Mouse (Mus musculus) CH12.LX (cell line): Measurements from ENCODE around the gene Gipc2. TPM values are rescaled to one million over a fixed set of nuclear protein-coding genes. Genes with fewer than 3 reads are reported as not detected.

ENCODE experiments used
- DNase-seq: peaks from one replicate; pipeline ENCODE4 v3.0.0-alpha.2; 2013; ENCODE audit errors: extremely low read depth
- H3K27ac ChIP-seq: 2 replicates; pipeline ENCODE4 v1.5.1; 2012; ENCODE audit warnings: low read depth, mild to moderate bottlenecking, control low read depth, moderate library complexity; ENCODE audit not compliant: insufficient read depth
- H3K27me3 ChIP-seq: replicated peaks from 2 replicates; pipeline ENCODE3; 2012; ENCODE audit warnings: inconsistent platforms
- H3K36me3 ChIP-seq, 2 experiments: replicated peaks in 1 of 2; 2 replicates each; pipeline versions ENCODE3 to v1.6.1; 2012; ENCODE audit warnings: inconsistent platforms in 1 of 2, low read length in 1 of 2, mild to moderate bottlenecking in 1 of 2, mixed read lengths in 1 of 2, moderate library complexity in 1 of 2; ENCODE audit not compliant: control insufficient read depth in 1 of 2, insufficient read depth in 1 of 2
- H3K4me1 ChIP-seq, 2 experiments: 2 replicates each; pipeline ENCODE4 v1.6.1; 2012; ENCODE audit warnings: inconsistent platforms in 1 of 2, moderate library complexity in 1 of 2; ENCODE audit not compliant: insufficient read depth in 2 of 2, control insufficient read depth in 1 of 2
- H3K4me2 ChIP-seq: 2 replicates; pipeline ENCODE4 v1.6.1; 2012; ENCODE audit warnings: low read depth, mild to moderate bottlenecking, control low read depth; ENCODE audit not compliant: poor library complexity, insufficient read depth, severe bottlenecking
- H3K4me3 ChIP-seq, 3 experiments: fragments of 150-350 bp in 1 of 3; sonication (generic) in 1 of 3; replicated peaks in 1 of 3; 2 replicates each; pipeline versions ENCODE3 to v1.5.1; 2011 to 2012; ENCODE audit warnings: low read depth in 2 of 3, low read length in 2 of 3, mild to moderate bottlenecking in 2 of 3, moderate library complexity in 2 of 3, control low read depth in 1 of 3, improper control_type of control experiment in 1 of 3, inconsistent platforms in 1 of 3, mixed read lengths in 1 of 3; ENCODE audit not compliant: poor library complexity in 1 of 3
- H3K79me2 ChIP-seq: replicated peaks from 2 replicates; pipeline ENCODE4 v1.6.1; 2012; ENCODE audit warnings: mild to moderate bottlenecking, moderate library complexity; ENCODE audit not compliant: control insufficient read depth, poor library complexity, insufficient read depth, severe bottlenecking; ENCODE audit errors: extremely low read depth
- H3K9ac ChIP-seq: 2 replicates; pipeline ENCODE4 v1.6.1; 2012; ENCODE audit warnings: low read depth, mild to moderate bottlenecking, control low read depth, moderate library complexity; ENCODE audit not compliant: insufficient read depth
- H3K9me3 ChIP-seq: replicated peaks from 2 replicates; pipeline ENCODE3; 2012; ENCODE audit warnings: low read length, inconsistent platforms, mixed read lengths
- BHLHE40 ChIP-seq: IDR thresholded peaks from 2 replicates; pipeline ENCODE4 v1.6.1; 2011; ENCODE audit warnings: mild to moderate bottlenecking, low read depth, low read length, improper control_type of control experiment
- CHD1 ChIP-seq: IDR thresholded peaks from 2 replicates; pipeline ENCODE4 v1.6.1; 2012; ENCODE audit warnings: low read depth, low read length, improper control_type of control experiment, inconsistent platforms
- CHD2 ChIP-seq: IDR thresholded peaks from 2 replicates; pipeline ENCODE4 v1.6.1; 2011; ENCODE audit warnings: low read length, improper control_type of control experiment
- CTCF ChIP-seq, 2 experiments: IDR thresholded peaks in 1 of 2; conservative IDR thresholded peaks in 1 of 2; 2 replicates each; pipeline ENCODE4 v1.5.1; 2011 to 2012; ENCODE audit warnings: low read depth in 2 of 2, low read length in 2 of 2, improper control_type of control experiment in 1 of 2, inconsistent platforms in 1 of 2, mild to moderate bottlenecking in 1 of 2, moderate library complexity in 1 of 2
- E2F4 ChIP-seq: IDR thresholded peaks from 2 replicates; pipeline ENCODE4 v1.6.1; 2011; ENCODE audit warnings: low read depth, low read length, improper control_type of control experiment; ENCODE audit not compliant: insufficient replicate concordance
- ELF1 ChIP-seq: IDR thresholded peaks from 2 replicates; pipeline ENCODE4 v1.6.1; 2014; ENCODE audit warnings: low read depth, mild to moderate bottlenecking, inconsistent platforms, low read length, improper control_type of control experiment
- EP300 ChIP-seq: IDR thresholded peaks from 2 replicates; pipeline ENCODE4 v1.6.1; 2011; ENCODE audit warnings: low read length, improper control_type of control experiment
- ETS1 ChIP-seq: conservative IDR thresholded peaks from 2 replicates; pipeline ENCODE4 v1.6.1; 2012; ENCODE audit warnings: low read depth, mild to moderate bottlenecking, inconsistent platforms, low read length, improper control_type of control experiment, moderate library complexity
- GABPA ChIP-seq: IDR thresholded peaks from 2 replicates; pipeline ENCODE4 v1.6.1; 2012; ENCODE audit warnings: low read depth, low read length, improper control_type of control experiment, inconsistent platforms; ENCODE audit not compliant: insufficient replicate concordance
- HCFC1 ChIP-seq: IDR thresholded peaks from 2 replicates; pipeline ENCODE4 v1.6.1; 2012; ENCODE audit warnings: low read depth, mild to moderate bottlenecking, inconsistent platforms, low read length, improper control_type of control experiment
- IRF4 ChIP-seq: IDR thresholded peaks from 2 replicates; pipeline ENCODE4 v1.6.1; 2014; ENCODE audit warnings: low read depth, mild to moderate bottlenecking, inconsistent platforms, low read length, improper control_type of control experiment
- JUN ChIP-seq: IDR thresholded peaks from 2 replicates; pipeline ENCODE4 v1.6.1; 2011; ENCODE audit warnings: low read depth, mild to moderate bottlenecking, low read length, improper control_type of control experiment, moderate library complexity; ENCODE audit not compliant: insufficient read depth
- JUND ChIP-seq: conservative IDR thresholded peaks from 2 replicates; pipeline ENCODE4 v1.6.1; 2011; ENCODE audit warnings: low read depth, low read length, improper control_type of control experiment
- KAT2A ChIP-seq: IDR thresholded peaks from 2 replicates; pipeline ENCODE4 v1.6.1; 2012; ENCODE audit warnings: low read length, improper control_type of control experiment, inconsistent platforms; ENCODE audit not compliant: insufficient replicate concordance
- MAFK ChIP-seq: IDR thresholded peaks from 2 replicates; pipeline ENCODE4 v1.6.1; 2011; ENCODE audit warnings: low read length, improper control_type of control experiment; ENCODE audit not compliant: insufficient replicate concordance
- MAX ChIP-seq: IDR thresholded peaks from 2 replicates; pipeline ENCODE4 v1.6.1; 2011; ENCODE audit warnings: low read length, improper control_type of control experiment
- MAZ ChIP-seq: IDR thresholded peaks from 2 replicates; pipeline ENCODE4 v1.6.1; 2012; ENCODE audit warnings: low read depth, mild to moderate bottlenecking, inconsistent platforms, low read length, improper control_type of control experiment, moderate library complexity
- MEF2A ChIP-seq: IDR thresholded peaks from 2 replicates; pipeline ENCODE4 v1.6.1; 2014; ENCODE audit warnings: low read depth, mild to moderate bottlenecking, inconsistent platforms, low read length, improper control_type of control experiment, borderline replicate concordance
- MXI1 ChIP-seq: IDR thresholded peaks from 2 replicates; pipeline ENCODE4 v1.6.1; 2011; ENCODE audit warnings: mild to moderate bottlenecking, low read depth, low read length, improper control_type of control experiment
- MYC ChIP-seq: IDR thresholded peaks from 2 replicates; pipeline ENCODE4 v1.6.1; 2011; ENCODE audit warnings: low read depth, mild to moderate bottlenecking, improper control_type of control experiment, low read length
- NELFE ChIP-seq: IDR thresholded peaks from 2 replicates; pipeline ENCODE4 v1.6.1; 2011; ENCODE audit warnings: low read depth, low read length, improper control_type of control experiment
- NRF1 ChIP-seq: IDR thresholded peaks from 2 replicates; pipeline ENCODE4 v1.6.1; 2014; ENCODE audit warnings: low read depth, mild to moderate bottlenecking, inconsistent platforms, low read length, improper control_type of control experiment, moderate library complexity
- PAX5 ChIP-seq: IDR thresholded peaks from 2 replicates; pipeline ENCODE4 v1.6.1; 2012; ENCODE audit warnings: low read length, inconsistent platforms, mixed read lengths
- POLR2A ChIP-seq: IDR thresholded peaks from 2 replicates; pipeline ENCODE4 v1.6.1; 2011; ENCODE audit warnings: low read depth, mild to moderate bottlenecking, improper control_type of control experiment, low read length
- POLR2AphosphoS2 ChIP-seq: IDR thresholded peaks from 2 replicates; pipeline ENCODE4 v1.6.1; 2011; ENCODE audit warnings: low read depth, low read length, improper control_type of control experiment
- RAD21 ChIP-seq: IDR thresholded peaks from 2 replicates; pipeline ENCODE4 v1.6.1; 2011; ENCODE audit warnings: low read depth, mild to moderate bottlenecking, low read length, improper control_type of control experiment, moderate library complexity
- RCOR1 ChIP-seq: conservative IDR thresholded peaks from 2 replicates; pipeline ENCODE4 v1.6.1; 2012; ENCODE audit warnings: low read depth, mild to moderate bottlenecking, inconsistent platforms, low read length, improper control_type of control experiment
- SIN3A ChIP-seq: IDR thresholded peaks from 2 replicates; pipeline ENCODE4 v1.6.1; 2012; ENCODE audit warnings: low read length, improper control_type of control experiment, inconsistent platforms
- SMC3 ChIP-seq: IDR thresholded peaks from 2 replicates; pipeline ENCODE4 v1.6.1; 2011; ENCODE audit warnings: low read depth, low read length, improper control_type of control experiment
- TBP ChIP-seq: conservative IDR thresholded peaks from 2 replicates; pipeline ENCODE4 v1.6.1; 2011; ENCODE audit warnings: low read depth, low read length, improper control_type of control experiment
- TCF12 ChIP-seq: IDR thresholded peaks from 2 replicates; pipeline ENCODE4 v1.6.1; 2014; ENCODE audit warnings: low read depth, mild to moderate bottlenecking, inconsistent platforms, low read length, improper control_type of control experiment
- UBTF ChIP-seq: IDR thresholded peaks from 2 replicates; pipeline ENCODE4 v1.6.1; 2012; ENCODE audit warnings: low read depth, mild to moderate bottlenecking, inconsistent platforms, low read length, improper control_type of control experiment, moderate library complexity
- USF1 ChIP-seq: IDR thresholded peaks from 2 replicates; pipeline ENCODE4 v1.6.1; 2014; ENCODE audit warnings: low read depth, mild to moderate bottlenecking, inconsistent platforms, low read length, improper control_type of control experiment
- USF2 ChIP-seq: conservative IDR thresholded peaks from 2 replicates; pipeline ENCODE4 v1.6.1; 2011; ENCODE audit warnings: low read depth, low read length, improper control_type of control experiment
- ZC3H11A ChIP-seq: IDR thresholded peaks from 2 replicates; pipeline ENCODE4 v1.6.1; 2012; ENCODE audit warnings: low read depth, mild to moderate bottlenecking, inconsistent platforms, low read length, improper control_type of control experiment
- ZKSCAN1 ChIP-seq: IDR thresholded peaks from 2 replicates; pipeline ENCODE4 v1.6.1; 2012; ENCODE audit warnings: low read depth, inconsistent platforms, low read length, improper control_type of control experiment, borderline replicate concordance
- ZMIZ1 ChIP-seq: IDR thresholded peaks from 2 replicates; pipeline ENCODE4 v1.6.1; 2012; ENCODE audit warnings: low read depth, mild to moderate bottlenecking, inconsistent platforms, low read length, improper control_type of control experiment
- ZNF384 ChIP-seq: IDR thresholded peaks from 2 replicates; pipeline ENCODE4 v1.6.1; 2012; ENCODE audit warnings: low read depth, low read length, improper control_type of control experiment, inconsistent platforms
- dilution Hi-C: fragments of 300-500 bp; cut with MboI; formaldehyde crosslinking; loops from 2 replicates; pipeline ENCODE4 v1.14.3; 2020; ENCODE audit warnings: low sequenced_read_pairs; ENCODE audit not compliant: extremely low pct_unique_long_range_greater_than_20kb, extremely low pct_ligation_motif_present
- in situ Hi-C: fragments of 300-500 bp; cut with MboI; formaldehyde crosslinking; loops from 3 replicates; pipeline ENCODE4 v1.14.3; 2019; ENCODE audit warnings: low sequenced_read_pairs, low pct_ligation_motif_present, low pct_unique_long_range_greater_than_20kb, mixed read lengths
- polyA plus RNA-seq: library from polyadenylated mRNA; unstranded; fragments of >175 nt; gene quantifications from 2 replicates; pipeline ENCODE4 v1.2.1, GENCODE M21; 2012; ENCODE audit warnings: low read depth; ENCODE audit not compliant: insufficient read length
- total RNA-seq, 2 experiments: library from RNA; depleted of rRNA; stranded (reverse); fragments of 300-350 nt in 1 of 2; fragments of >200 nt in 1 of 2; gene quantifications; 2 replicates each; pipeline ENCODE4 v1.2.3; 2012 to 2014

Gipc2 gene
- total and polyA plus RNA-seq, 3 experiments = 0.24 to 1.2 (median 0.38) TPM

- in situ Hi-C loops = no loop called here
- no peaks in the 10 kb centered on the region for H3K27me3 ChIP-seq
Observed at GRCm38 (mm10) chr3:152209967-152210634, 44.1 kb upstream of the Gipc2 start, which contains the start of the genes Dnajb4 and Fubp1. Dnajb4 (minus strand) TSS chr3:152210302. Fubp1 (plus strand) TSS chr3:152210422.

GRCm38 (mm10) chr3:152209177-152209966, 43.3 kb upstream of the Gipc2 start:
- dilution Hi-C loops = no loop called here
- in situ Hi-C loops = no loop called here
- peak overlapping the region; percentile 91 for H3K27ac ChIP-seq
- H3K79me2 ChIP-seq = peaks cover 45% of the 10 kb centered on the region
- peak; percentile 87 for DNase-seq
- no peaks in the 10 kb centered on the region for H3K27me3 ChIP-seq
- H3K36me3 ChIP-seq = peaks cover 6 to 43% of the 10 kb centered on the region in 2 experiments
- H3K4me3 ChIP-seq = peak overlapping the region; percentile 84 to 94 (median 93)
- no peaks in the 10 kb centered on the region for H3K9me3 ChIP-seq
- H3K4me2 ChIP-seq = peak overlapping the region; percentile 42
- H3K9ac ChIP-seq = peak overlapping the region; percentile 98
- H3K4me1 ChIP-seq = peaks cover 6 to 41% of the 10 kb centered on the region in 2 experiments
- TF ChIP-seq MAX (peak; percentile 91), MAZ (peak; percentile 74; the same call in 1 of the 2 replicates), BHLHE40 (peak; percentile 92), HCFC1 (peak; percentile 43), IRF4 (peak; percentile 10; the same call in 1 of the 2 replicates), MYC (peak; percentile 98), CTCF (conservative IDR thresholded peaks at IDR 0.05 in 1 of 2, IDR thresholded peaks at IDR 0.05 in 1 of 2; ENCODE audit: low read depth in 2 of 2, low read length in 2 of 2) (no peak), MEF2A (0 out of 2 replicates have a peak, but pooled peaks have one; percentile 15), MXI1 (peak; percentile 88), KAT2A (0 out of 2 replicates have a peak, but pooled peaks have one; percentile 54), ZC3H11A (no peak), SIN3A (peak; percentile 82), ZNF384 (0 out of 2 replicates have a peak, but pooled peaks have one; percentile 9)

More at GRCm38 (mm10) chr3:152209967-152210634, 44.1 kb upstream of the Gipc2 start, which contains the start of the genes Dnajb4 and Fubp1:
- TF ChIP-seq IRF4 (peak; percentile 47; the same call in 1 of the 2 replicates), ZC3H11A (no peak), ZMIZ1 (peak; percentile 99), ETS1 (no peak), CHD1 (no peak), BHLHE40 (no peak; the same call in 1 of the 2 replicates), E2F4 (no peak), ZNF384 (no peak), UBTF (no peak; the same call in 1 of the 2 replicates), HCFC1 (peak; percentile 87), SMC3 (no peak), RCOR1 (no peak), ELF1 (peak; percentile 80), EP300 (no peak), TBP (peak; percentile 96), KAT2A (peak; percentile 81; the same call in 1 of the 2 replicates), MAZ (peak; percentile 83; the same call in 1 of the 2 replicates), USF2 (no peak), CTCF (conservative IDR thresholded peaks at IDR 0.05 in 1 of 2, IDR thresholded peaks at IDR 0.05 in 1 of 2; ENCODE audit: low read depth in 2 of 2, low read length in 2 of 2) (no peak), MXI1 (peak; percentile 79), GABPA (no peak), MAX (peak; percentile 84), POLR2A (peak; percentile 99), POLR2AphosphoS2 (peak; percentile 98), NELFE (peak; percentile 100), USF1 (no peak), ZKSCAN1 (no peak), NRF1 (peak; percentile 50), JUND (no peak), PAX5 (no peak), MEF2A (no peak), TCF12 (peak; percentile 99), JUN (no peak), MAFK (no peak), MYC (peak; percentile 97), CHD2 (peak; percentile 100), RAD21 (no peak), SIN3A (peak; percentile 16; the same call in 1 of the 2 replicates)
- H3K36me3 ChIP-seq = peaks cover 6 to 50% of the 10 kb centered on the region in 2 experiments
- peak; percentile 100 for DNase-seq
- H3K4me1 ChIP-seq = peaks cover 6 to 49% of the 10 kb centered on the region in 2 experiments
- dilution Hi-C loops = no loop called here
- peak within 1 kb of the TSS; percentile 98 for H3K9ac ChIP-seq
- peak within 1 kb of the TSS; percentile 91 for H3K27ac ChIP-seq
- H3K79me2 ChIP-seq = peaks cover 48% of the 10 kb centered on the region
- H3K4me3 ChIP-seq = peak within 1 kb of the TSS; percentile 84 to 94 (median 93)
- H3K4me2 ChIP-seq = peak within 1 kb of the TSS; percentile 99
- no peaks in the 10 kb centered on the region for H3K9me3 ChIP-seq
